Mouse (Mus musculus): ENCODE measurements around the gene Ppp1r9a. TPM values are rescaled to one million over a fixed set of nuclear protein-coding genes. Genes with fewer than 3 reads are reported as not detected.

Gene Ppp1r9a
- polyA plus RNA-seq, 1 experiment, result 0.04 TPM

GRCm38 (mm10) chr6:5179189-5179588 lies 276.5 kb downstream of the Ppp1r9a start:
- no peaks in the 10 kb centered on the region for H3K27me3 ChIP-seq (ENCODE audit: control insufficient read depth, insufficient read depth, insufficient read length)
- no peak overlapping the region for H3ac ChIP-seq (ENCODE audit: control insufficient read depth, insufficient read length, low read depth)
- H3K36me3 ChIP-seq (ENCODE audit: control insufficient read depth, insufficient read depth), result no peaks in the 10 kb centered on the region
- no peak overlapping the region for H3K4me3 ChIP-seq (ENCODE audit: insufficient read depth, poor library complexity, severe bottlenecking)
- H3K79me2 ChIP-seq (ENCODE audit: control insufficient read depth, insufficient read depth), result no peaks in the 10 kb centered on the region
- H3K79me3 ChIP-seq (ENCODE audit: low read depth), result no peaks in the 10 kb centered on the region
- TF ChIP-seq MYOD1 (IDR thresholded peaks at IDR 0.05; ENCODE audit: control insufficient read depth, insufficient read length, low read depth) (no peak), FOSL1 (IDR thresholded peaks at IDR 0.05; ENCODE audit: insufficient read depth, low read length, poor library complexity, severe bottlenecking) (no peak), CEBPB (IDR thresholded peaks at IDR 0.05; ENCODE audit: low read depth) (no peak), CTCF (IDR thresholded peaks at IDR 0.05; ENCODE audit: control insufficient read depth, insufficient read depth, insufficient read length) (no peak), MYOG (IDR thresholded peaks at IDR 0.05; ENCODE audit: control insufficient read depth, extremely low read depth, insufficient read length) (no peak), USF1 (IDR thresholded peaks at IDR 0.05; ENCODE audit: low read depth) (no peak), MAX (IDR thresholded peaks at IDR 0.05) (no peak)

DNA sequence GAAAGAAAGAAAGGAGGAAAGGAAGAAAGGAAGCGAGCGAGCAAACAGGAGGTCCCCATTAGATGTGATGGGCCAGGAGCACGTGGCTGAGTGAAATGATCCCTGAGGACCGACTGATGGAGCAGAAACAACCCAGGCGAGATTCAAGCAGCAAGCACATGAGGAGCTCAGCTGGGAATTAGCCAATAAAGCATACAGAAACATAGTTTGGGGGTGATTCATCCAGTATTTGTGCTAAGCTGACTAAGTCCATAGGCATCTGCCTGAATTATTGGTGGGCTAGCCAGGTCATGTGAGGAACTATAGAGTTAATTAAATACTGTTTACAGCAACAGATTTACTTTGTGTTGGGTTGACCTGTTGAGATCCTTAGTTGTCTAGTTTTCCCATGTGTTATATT lies 277.9 kb downstream of the Ppp1r9a start:
- Histone ChIP-seq H3K4me3 (ENCODE audit: insufficient read depth, poor library complexity, severe bottlenecking) (no peak overlapping the region), H3ac (ENCODE audit: control insufficient read depth, insufficient read length, low read depth) (no peak overlapping the region), H3K27me3 (ENCODE audit: control insufficient read depth, insufficient read depth, insufficient read length) (no peaks in the 10 kb centered on the region), H3K79me2 (ENCODE audit: control insufficient read depth, insufficient read depth) (no peaks in the 10 kb centered on the region), H3K36me3 (ENCODE audit: control insufficient read depth, insufficient read depth) (no peaks in the 10 kb centered on the region), H3K79me3 (ENCODE audit: low read depth) (no peaks in the 10 kb centered on the region)
- TF ChIP-seq MYOD1 (IDR thresholded peaks at IDR 0.05; ENCODE audit: control insufficient read depth, insufficient read length, low read depth), result no peak
- TF ChIP-seq CTCF (IDR thresholded peaks at IDR 0.05; ENCODE audit: control insufficient read depth, insufficient read depth, insufficient read length), result no peak
- TF ChIP-seq MAX (IDR thresholded peaks at IDR 0.05), result peak; percentile 85
- no peak for TF ChIP-seq CEBPB (IDR thresholded peaks at IDR 0.05; ENCODE audit: low read depth)
- peak; percentile 53 for TF ChIP-seq FOSL1 (IDR thresholded peaks at IDR 0.05; ENCODE audit: insufficient read depth, low read length, poor library complexity, severe bottlenecking)
- no peak for TF ChIP-seq MYOG (IDR thresholded peaks at IDR 0.05; ENCODE audit: control insufficient read depth, extremely low read depth, insufficient read length)
- peak; percentile 80 for TF ChIP-seq USF1 (IDR thresholded peaks at IDR 0.05; ENCODE audit: low read depth)

- Histone ChIP-seq H3ac (ENCODE audit: control insufficient read depth, insufficient read length, low read depth) (no peak overlapping the region), H3K36me3 (ENCODE audit: control insufficient read depth, insufficient read depth) (no peaks in the 10 kb centered on the region), H3K27me3 (ENCODE audit: control insufficient read depth, insufficient read depth, insufficient read length) (no peaks in the 10 kb centered on the region), H3K79me2 (ENCODE audit: control insufficient read depth, insufficient read depth) (no peaks in the 10 kb centered on the region), H3K4me3 (ENCODE audit: insufficient read depth, poor library complexity, severe bottlenecking) (no peak overlapping the region), H3K79me3 (ENCODE audit: low read depth) (no peaks in the 10 kb centered on the region)
- no peak for TF ChIP-seq CTCF (IDR thresholded peaks at IDR 0.05; ENCODE audit: control insufficient read depth, insufficient read depth, insufficient read length)
- TF ChIP-seq MAX (IDR thresholded peaks at IDR 0.05), result no peak
- no peak for TF ChIP-seq MYOD1 (IDR thresholded peaks at IDR 0.05; ENCODE audit: control insufficient read depth, insufficient read length, low read depth)
- no peak for TF ChIP-seq FOSL1 (IDR thresholded peaks at IDR 0.05; ENCODE audit: insufficient read depth, low read length, poor library complexity, severe bottlenecking)
- TF ChIP-seq MYOG (IDR thresholded peaks at IDR 0.05; ENCODE audit: control insufficient read depth, extremely low read depth, insufficient read length), result no peak
- TF ChIP-seq USF1 (IDR thresholded peaks at IDR 0.05; ENCODE audit: low read depth), result no peak
- TF ChIP-seq CEBPB (IDR thresholded peaks at IDR 0.05; ENCODE audit: low read depth), result no peak
Observed at GRCm38 (mm10) chr6:5186229-5186950, 283.7 kb downstream of the Ppp1r9a start.

DNA sequence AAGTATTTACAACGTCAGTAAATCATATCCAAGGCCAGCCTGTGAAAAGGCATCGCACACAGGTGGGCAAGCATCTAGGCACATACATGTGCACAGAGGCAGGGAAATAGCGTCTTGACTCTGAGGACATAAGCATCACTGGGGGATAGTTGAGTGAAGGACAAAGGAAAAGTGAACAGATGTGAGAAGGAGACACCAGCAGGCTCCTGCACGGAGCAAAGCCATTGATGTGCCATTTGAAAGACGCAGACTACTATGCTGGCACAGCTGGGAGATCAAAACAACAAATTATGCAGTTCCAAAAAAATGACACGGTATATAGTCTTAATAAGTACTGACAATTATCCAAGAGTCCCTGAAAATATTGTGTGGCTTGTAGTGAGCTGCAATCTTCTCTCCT lies 284.9 kb downstream of the Ppp1r9a start:
- H3K79me2 ChIP-seq (ENCODE audit: control insufficient read depth, insufficient read depth), result no peaks in the 10 kb centered on the region
- no peaks in the 10 kb centered on the region for H3K79me3 ChIP-seq (ENCODE audit: low read depth)
- no peak for TF ChIP-seq MAX (IDR thresholded peaks at IDR 0.05)
- TF ChIP-seq USF1 (IDR thresholded peaks at IDR 0.05; ENCODE audit: low read depth), result no peak
- TF ChIP-seq FOSL1 (IDR thresholded peaks at IDR 0.05; ENCODE audit: insufficient read depth, low read length, poor library complexity, severe bottlenecking), result no peak
- no peaks in the 10 kb centered on the region for H3K36me3 ChIP-seq (ENCODE audit: control insufficient read depth, insufficient read depth)
- H3K4me3 ChIP-seq (ENCODE audit: insufficient read depth, poor library complexity, severe bottlenecking), result no peak overlapping the region
- no peak overlapping the region for H3ac ChIP-seq (ENCODE audit: control insufficient read depth, insufficient read length, low read depth)
- no peaks in the 10 kb centered on the region for H3K27me3 ChIP-seq (ENCODE audit: control insufficient read depth, insufficient read depth, insufficient read length)

GRCm38 (mm10) chr6:5188036-5188435 lies 285.3 kb downstream of the Ppp1r9a start:
- Histone ChIP-seq H3K79me2 (ENCODE audit: control insufficient read depth, insufficient read depth) (no peaks in the 10 kb centered on the region), H3K4me3 (ENCODE audit: insufficient read depth, poor library complexity, severe bottlenecking) (no peak overlapping the region), H3ac (ENCODE audit: control insufficient read depth, insufficient read length, low read depth) (no peak overlapping the region), H3K36me3 (ENCODE audit: control insufficient read depth, insufficient read depth) (no peaks in the 10 kb centered on the region), H3K27me3 (ENCODE audit: control insufficient read depth, insufficient read depth, insufficient read length) (no peaks in the 10 kb centered on the region), H3K79me3 (ENCODE audit: low read depth) (no peaks in the 10 kb centered on the region)
- TF ChIP-seq MYOD1 (IDR thresholded peaks at IDR 0.05; ENCODE audit: control insufficient read depth, insufficient read length, low read depth) (no peak), MAX (IDR thresholded peaks at IDR 0.05) (no peak), USF1 (IDR thresholded peaks at IDR 0.05; ENCODE audit: low read depth) (no peak), MYOG (IDR thresholded peaks at IDR 0.05; ENCODE audit: control insufficient read depth, extremely low read depth, insufficient read length) (no peak), CEBPB (IDR thresholded peaks at IDR 0.05; ENCODE audit: low read depth) (no peak), CTCF (IDR thresholded peaks at IDR 0.05; ENCODE audit: control insufficient read depth, insufficient read depth, insufficient read length) (no peak), FOSL1 (IDR thresholded peaks at IDR 0.05; ENCODE audit: insufficient read depth, low read length, poor library complexity, severe bottlenecking) (no peak)

- H3K4me3 ChIP-seq (ENCODE audit: insufficient read depth, poor library complexity, severe bottlenecking), result no peak overlapping the region
- no peak overlapping the region for H3ac ChIP-seq (ENCODE audit: control insufficient read depth, insufficient read length, low read depth)
- TF ChIP-seq MYOG (IDR thresholded peaks at IDR 0.05; ENCODE audit: control insufficient read depth, extremely low read depth, insufficient read length) (no peak), MAX (IDR thresholded peaks at IDR 0.05) (no peak), CEBPB (IDR thresholded peaks at IDR 0.05; ENCODE audit: low read depth) (no peak), USF1 (IDR thresholded peaks at IDR 0.05; ENCODE audit: low read depth) (no peak), FOSL1 (IDR thresholded peaks at IDR 0.05; ENCODE audit: insufficient read depth, low read length, poor library complexity, severe bottlenecking) (no peak), MYOD1 (IDR thresholded peaks at IDR 0.05; ENCODE audit: control insufficient read depth, insufficient read length, low read depth) (no peak), CTCF (IDR thresholded peaks at IDR 0.05; ENCODE audit: control insufficient read depth, insufficient read depth, insufficient read length) (no peak)
- no peaks in the 10 kb centered on the region for H3K79me2 ChIP-seq (ENCODE audit: control insufficient read depth, insufficient read depth)
- no peaks in the 10 kb centered on the region for H3K79me3 ChIP-seq (ENCODE audit: low read depth)
- H3K36me3 ChIP-seq (ENCODE audit: control insufficient read depth, insufficient read depth), result no peaks in the 10 kb centered on the region
- no peaks in the 10 kb centered on the region for H3K27me3 ChIP-seq (ENCODE audit: control insufficient read depth, insufficient read depth, insufficient read length)
Observed at GRCm38 (mm10) chr6:5188938-5189337, 286.2 kb downstream of the Ppp1r9a start.
